Mouse (Mus musculus) erythroblast, embryonic 14.5 days (primary cell): ENCODE measurements around the gene Sigmar1.
"Not testable (repeated sequence)": the region's sequence is repeated elsewhere in the genome, so short reads cannot be mapped to it uniquely, and the experiment has no call there.

Source experiments
- GATA1 ChIP-seq: IDR thresholded peaks from 2 replicates; pipeline ENCODE4 v1.6.1; 2012; ENCODE audit warnings: low read length, inconsistent platforms, mixed read lengths
- TAL1 ChIP-seq: IDR thresholded peaks from 3 replicates; pipeline ENCODE4 v1.6.1; 2012; ENCODE audit warnings: low read length, inconsistent platforms, mixed read lengths

GRCm38 (mm10) chr4:41773502-41773901, 17.5 kb upstream of the Sigmar1 start:
- TF ChIP-seq TAL1, GATA1: not testable (repeated sequence)
